Mouse (Mus musculus) macrophage (primary cell): ENCODE data around the gene Larp4. TPM values are rescaled to one million over a fixed set of nuclear protein-coding genes. Genes with fewer than 3 reads are reported as not detected.

Experiments
- H3K27ac ChIP-seq: fragments of 350-480 bp; formaldehyde crosslinking; 2 replicates; pipeline ENCODE4 v1.9.0; 2021
- H3K36me3 ChIP-seq: fragments of 350-480 bp; formaldehyde crosslinking; 2 replicates; pipeline ENCODE4 v1.9.0; 2021; ENCODE audit errors: inconsistent target
- H3K4me3 ChIP-seq: fragments of 350-480 bp; formaldehyde crosslinking; 2 replicates; pipeline ENCODE4 v1.9.0; 2021; ENCODE audit errors: inconsistent target
- H3K79me2 ChIP-seq: fragments of 350-480 bp; formaldehyde crosslinking; 2 replicates; pipeline ENCODE4 v1.9.0; 2021; ENCODE audit errors: inconsistent target
- WGBS: methylation state at CpG from one replicate; pipeline ENCODE4 v1.1.7; 2026; ENCODE audit warnings: inconsistent platforms; ENCODE audit not compliant: missing documents; 5-methylcytosine and 5-hydroxymethylcytosine counted together
- polyA plus RNA-seq: library from polyadenylated mRNA; stranded (reverse); fragments of 250-400 nt; gene quantifications from 3 replicates; pipeline ENCODE4 v1.2.4, GENCODE M21; 2018; ENCODE audit warnings: inconsistent platforms

Larp4 gene
- polyA plus RNA-seq, 1 experiment from 2014 or later = 32.7 TPM

GRCm38 (mm10) chr15:100029497-100029896, 59.6 kb downstream of the Larp4 start:
- 91% methylated on average over 8 of the region's 8 CpGs for WGBS
- Histone ChIP-seq H3K27ac (no peak overlapping the region), H3K79me2 (no peaks in the 10 kb centered on the region), H3K4me3 (no peak overlapping the region), H3K36me3 (no peaks in the 10 kb centered on the region)

GRCm38 (mm10) chr15:100029900-100030299, 60.0 kb downstream of the Larp4 start:
- Histone ChIP-seq H3K79me2 (no peaks in the 10 kb centered on the region), H3K36me3 (no peaks in the 10 kb centered on the region)
- 100% methylated on average over 2 of the region's 2 CpGs for WGBS

GRCm38 (mm10) chr15:100032546-100032945, 62.7 kb downstream of the Larp4 start:
- Histone ChIP-seq H3K36me3 (no peaks in the 10 kb centered on the region), H3K79me2 (no peaks in the 10 kb centered on the region), H3K4me3 (no peak overlapping the region), H3K27ac (no peak overlapping the region)
- 90% methylated on average over 3 of the region's 3 CpGs for WGBS

More at GRCm38 (mm10) chr15:100029900-100030299, 60.0 kb downstream of the Larp4 start:
- H3K27ac ChIP-seq = no peak overlapping the region
- no peak overlapping the region for H3K4me3 ChIP-seq

GRCm38 (mm10) chr15:100038470-100038971, 68.7 kb downstream of the Larp4 start, which contains the start of gene Dip2b:
Gene Dip2b (plus strand): TSS chr15:100038664.
- WGBS = under 1% methylated on average over 54 of the region's 68 CpGs
- Histone ChIP-seq H3K27ac (peak within 1 kb of the TSS; percentile 91), H3K36me3 (no peaks in the 10 kb centered on the region), H3K4me3 (peak within 1 kb of the TSS; percentile 74), H3K79me2 (peaks cover 39% of the 10 kb centered on the region)

GRCm38 (mm10) chr15:100039001-100039701, 69.3 kb downstream of the Larp4 start:
- Histone ChIP-seq H3K79me2 (peaks cover 45% of the 10 kb centered on the region), H3K4me3 (peak overlapping the region; percentile 74), H3K36me3 (no peaks in the 10 kb centered on the region), H3K27ac (peak overlapping the region; percentile 91)
- WGBS = under 1% methylated on average over 33 of the region's 36 CpGs

GRCm38 (mm10) chr15:100040541-100041266, 70.8 kb downstream of the Larp4 start:
- no peak overlapping the region for H3K4me3 ChIP-seq
- H3K27ac ChIP-seq = peak overlapping the region; percentile 91

GRCm38 (mm10) chr15:100041267-100042047, 71.6 kb downstream of the Larp4 start:
- no peaks in the 10 kb centered on the region for H3K36me3 ChIP-seq
- peak overlapping the region; percentile 91 for H3K27ac ChIP-seq
- no peak overlapping the region for H3K4me3 ChIP-seq
- H3K79me2 ChIP-seq = peaks cover 68% of the 10 kb centered on the region
- 15% methylated on average over 10 of the region's 10 CpGs for WGBS

More at GRCm38 (mm10) chr15:100040541-100041266, 70.8 kb downstream of the Larp4 start:
- 24% methylated on average over 13 of the region's 14 CpGs for WGBS
- no peaks in the 10 kb centered on the region for H3K36me3 ChIP-seq
- peaks cover 61% of the 10 kb centered on the region for H3K79me2 ChIP-seq

- Histone ChIP-seq H3K36me3 (no peaks in the 10 kb centered on the region), H3K4me3 (no peak overlapping the region), H3K79me2 (peaks cover 74% of the 10 kb centered on the region), H3K27ac (peak overlapping the region; percentile 91)
- 55% methylated on average over 9 of the region's 9 CpGs for WGBS
These were observed 72.2 kb downstream of the Larp4 start for GRCm38 (mm10) chr15:100042048-100042400.

- WGBS = 82% methylated on average over 6 of the region's 6 CpGs
- Histone ChIP-seq H3K36me3 (no peaks in the 10 kb centered on the region), H3K4me3 (no peak overlapping the region), H3K27ac (no peak overlapping the region), H3K79me2 (peaks cover 94% of the 10 kb centered on the region)
These were observed 75.7 kb downstream of the Larp4 start for GRCm38 (mm10) chr15:100045576-100045975.

- peaks cover 97% of the 10 kb centered on the region for H3K79me2 ChIP-seq
- peak overlapping the region; percentile 39 for H3K27ac ChIP-seq
- no peak overlapping the region for H3K4me3 ChIP-seq
- no peaks in the 10 kb centered on the region for H3K36me3 ChIP-seq
- 62% methylated on average over 7 of the region's 7 CpGs for WGBS
These were observed 79.7 kb downstream of the Larp4 start for GRCm38 (mm10) chr15:100049496-100050087.

- Histone ChIP-seq H3K79me2 (peaks cover 97% of the 10 kb centered on the region), H3K4me3 (no peak overlapping the region), H3K27ac (no peak overlapping the region), H3K36me3 (no peaks in the 10 kb centered on the region)
- 89% methylated on average over 7 of the region's 7 CpGs for WGBS
These were observed 81.1 kb downstream of the Larp4 start for GRCm38 (mm10) chr15:100050940-100051339.

- WGBS = 90% methylated on average over 3 of the region's 3 CpGs
These were observed 82.9 kb downstream of the Larp4 start for GRCm38 (mm10) chr15:100052726-100053125.

GRCm38 (mm10) chr15:100056397-100056908, 86.6 kb downstream of the Larp4 start:
- H3K27ac ChIP-seq = no peak overlapping the region
- H3K36me3 ChIP-seq = no peaks in the 10 kb centered on the region
- H3K79me2 ChIP-seq = peaks cover 98% of the 10 kb centered on the region
- WGBS = 97% methylated on average over 5 of the region's 7 CpGs
- no peak overlapping the region for H3K4me3 ChIP-seq

More at GRCm38 (mm10) chr15:100052726-100053125, 82.9 kb downstream of the Larp4 start:
- H3K79me2 ChIP-seq = peaks cover 97% of the 10 kb centered on the region
- H3K36me3 ChIP-seq = no peaks in the 10 kb centered on the region
- H3K4me3 ChIP-seq = no peak overlapping the region
- H3K27ac ChIP-seq = no peak overlapping the region

- Histone ChIP-seq H3K79me2 (peaks cover 98% of the 10 kb centered on the region), H3K4me3 (no peak overlapping the region), H3K27ac (no peak overlapping the region), H3K36me3 (no peaks in the 10 kb centered on the region)
- 85% methylated on average over 3 of the region's 3 CpGs for WGBS
These were observed 87.8 kb downstream of the Larp4 start for GRCm38 (mm10) chr15:100057698-100058097.
